Mouse (Mus musculus): ENCODE results near the gene Lgals9. TPM values are rescaled to one million over a fixed set of nuclear protein-coding genes. Genes with fewer than 3 reads are reported as not detected.

The Lgals9 gene
- total RNA-seq (2023), result 100 to 1,000 TPM; 134 to 142 TPM

GRCm38 (mm10) chr11:78984483-78985177 is at the start of gene Lgals9:
Gene Lgals9 (minus strand): TSS chr11:78984946.

GRCm38 (mm10) chr11:78920411-78920939 is 64.3 kb downstream of the Lgals9 start, which contains the start of gene Nos2:
Gene Nos2 (plus strand): TSS chr11:78920787.

Other genes with a start within 250 kb of the Lgals9 start
- gene Ccnq, start 233.2 kb downstream of the Lgals9 start, total RNA-seq (2023), result 10 to 100 TPM; 22.7 to 24.5 TPM
- gene Lyrm9, start 158.4 kb downstream of the Lgals9 start, total RNA-seq (2023), result 10 to 100 TPM in 1 of 2 experiments, 1 to 10 TPM in 1; 6.8 to 11.8 TPM
- not detected for gene Nos2, start 64.2 kb downstream of the Lgals9 start, total RNA-seq (2023)
- gene Ksr1, start 161.5 kb upstream of the Lgals9 start, total RNA-seq (2023), result 10 to 100 TPM; 20.3 to 26.6 TPM